Comparison of ENCODE assay signal across 17 mouse cellular contexts in genomic region chr6:120932597-120932996, GRCm38 (mm10). TPM values are rescaled to one million over a fixed set of nuclear protein-coding genes. Genes with fewer than 3 reads are reported as not detected.
DNase-seq lines count a peak whose midpoint lies in the region; ATAC-seq lines count a peak whose summit lies in the region.
"Had no signal": no experiment of that assay in that cellular context is flagged by ENCODE, and none has a peak within 500 bp of the region (broad histone marks: within the 10 kb centered on the region; RNA-seq: fewer than 3 reads in every experiment).

No protein-coding gene starts in this region.

- WGBS in heart, embryonic 11.5 days (ENCODE audit: insufficient replicate concordance) = 57% methylated on average over 12 of the region's 12 CpGs
- WGBS in forebrain, embryonic 11.5 days = 92% methylated on average over 12 of the region's 12 CpGs

- H3K4me1 ChIP-seq in heart, embryonic 11.5 days (ENCODE audit: control insufficient read depth, insufficient read depth, low read length) = peaks cover 7% of the 10 kb centered on the region
- no peaks in the 10 kb centered on the region for H3K4me1 ChIP-seq in forebrain, embryonic 11.5 days (replicated peaks; ENCODE audit: control insufficient read depth, insufficient read depth, low read length)
- H3K4me1 ChIP-seq: midbrain, embryonic 10.5 days had no signal

- H3K9me3 ChIP-seq in heart, embryonic 11.5 days (replicated peaks; ENCODE audit: control insufficient read depth, low read length) = no peaks in the 10 kb centered on the region
- no peaks in the 10 kb centered on the region for H3K9me3 ChIP-seq in forebrain, embryonic 11.5 days (ENCODE audit: control insufficient read depth, low read length)
- H3K9me3 ChIP-seq: liver, embryonic 13.5 days; midbrain, embryonic 10.5 days had no signal

- H3K4me3 ChIP-seq in heart, embryonic 11.5 days (ENCODE audit: low read depth, low read length) = no peak overlapping the region
- H3K4me3 ChIP-seq in forebrain, embryonic 11.5 days (ENCODE audit: low read depth, low read length) = no peak overlapping the region
- H3K4me3 ChIP-seq: liver, embryonic 13.5 days; midbrain, embryonic 10.5 days had no signal

- intact Hi-C loops in left cerebral cortex, postnatal 4 days (cut with DNase I) = no loop called here

- 0 out of 2 replicates have a peak, but pooled peaks cover 7% of the 10 kb centered on the region for H3K36me3 ChIP-seq in heart, embryonic 11.5 days (ENCODE audit: control insufficient read depth, insufficient read depth, low read length)
- H3K36me3 ChIP-seq in forebrain, embryonic 11.5 days (ENCODE audit: control insufficient read depth, insufficient read depth, low read length) = no peaks in the 10 kb centered on the region; the same call in 1 of the 2 replicates

- no peak overlapping the region for H3K4me2 ChIP-seq in heart, embryonic 11.5 days
- no peak overlapping the region for H3K4me2 ChIP-seq in forebrain, embryonic 11.5 days (ENCODE audit: low read depth, low read length, severe bottlenecking)
- H3K4me2 ChIP-seq: liver, embryonic 13.5 days had no signal

- ATAC-seq in heart, embryonic 11.5 days (replicated peaks; ENCODE audit: insufficient number of reproducible peaks, low FRiP score, low TSS enrichment) = no peak
- ATAC-seq in common myeloid progenitor, adult 5-6 weeks (replicated peaks; ENCODE audit: low read depth, poor library complexity, severe bottlenecking) = 0 out of 2 replicates have a peak, but pooled peaks have one; percentile 20
- no peak for ATAC-seq in forebrain, embryonic 11.5 days (replicated peaks; ENCODE audit: low FRiP score)
- ATAC-seq: forebrain, embryonic 16.5 days had no signal

- H3K9ac ChIP-seq in heart, embryonic 11.5 days (ENCODE audit: low read depth, low read length) = no peak overlapping the region
- H3K9ac ChIP-seq in forebrain, embryonic 11.5 days (ENCODE audit: low read length) = no peak overlapping the region
- H3K9ac ChIP-seq: liver, embryonic 13.5 days had no signal

- peak; percentile 38 to 50 for DNase-seq in heart, adult 18-20 months
- peak; percentile 83 for DNase-seq in induced T-regulatory cell, adult 2 months (ENCODE audit: low read depth)
- peak; percentile 89 for DNase-seq in thymus, postnatal 14 days
- no peak for DNase-seq in forebrain, embryonic 11.5 days (ENCODE audit: low spot score)
- DNase-seq in ovary, postnatal 14 days (ENCODE audit: low spot score) = no peak
- DNase-seq in left cerebral cortex, postnatal 4 days = no peak
- DNase-seq: cerebellum, adult 9-10 months; embryo, embryonic 11 days; gastrocnemius, postnatal 25 days; kidney, adult 9 months; liver, embryonic 13.5 days; lung, postnatal 10 days; right cerebral cortex, postnatal 4 days had no signal

- H3K27me3 ChIP-seq in heart, embryonic 11.5 days (ENCODE audit: control insufficient read depth, insufficient read depth, low read length) = no peaks in the 10 kb centered on the region
- no peaks in the 10 kb centered on the region for H3K27me3 ChIP-seq in forebrain, embryonic 11.5 days (ENCODE audit: control insufficient read depth, insufficient read depth, low read length)
- H3K27me3 ChIP-seq: liver, embryonic 13.5 days had no signal

- no peak overlapping the region for H3K27ac ChIP-seq in heart, embryonic 11.5 days (ENCODE audit: low read depth, low read length)
- no peak overlapping the region for H3K27ac ChIP-seq in forebrain, embryonic 11.5 days (ENCODE audit: low read depth, low read length)
- H3K27ac ChIP-seq: liver, embryonic 13.5 days; midbrain, embryonic 10.5 days had no signal

RNA-seq across cellular contexts. Expression of gene Bid, which starts 15.9 kb away (rescaled TPM):
- total RNA-seq in heart, adult 18-20 months (2021) = 1 to 10 TPM in 1 of 2 experiments, under 1 TPM in 1; 0.97 to 1.3 TPM
- 10.2 and 12.2 TPM in 2 replicates for polyA plus RNA-seq in heart, embryonic 11.5 days (2014; fragmentation: Nextera tagmentation; extraction: Ambion mirVana)
- total RNA-seq in common myeloid progenitor, adult 5-6 weeks (2017) = 28.1 and 29.7 TPM in 2 replicates
- polyA plus RNA-seq in forebrain, embryonic 11.5 days (2014; fragmentation: Nextera tagmentation; extraction: Ambion mirVana) = 15.0 and 16.0 TPM in 2 replicates
- total RNA-seq in left cerebral cortex, postnatal 4 days (2021) = 10 to 100 TPM; 18.8 to 22.4 TPM

Comparison
In these comparisons a context has a peak if more than half of its experiments do, and no peak if none do; other contexts are left out.
1. DNase-seq: peak in heart, adult 18-20 months (2 of 2), induced T-regulatory cell, adult 2 months (single experiment) and thymus, postnatal 14 days (single experiment); none in forebrain, embryonic 11.5 days (single experiment), ovary, postnatal 14 days (single experiment) and left cerebral cortex, postnatal 4 days (single experiment).
2. RNA of gene Bid, which starts 15.9 kb away (total RNA-seq): 28.1 to 29.7 TPM in common myeloid progenitor, adult 5-6 weeks and 18.8 to 22.4 TPM in left cerebral cortex, postnatal 4 days; 0.97 to 1.3 TPM in heart, adult 18-20 months; every median in the first group is over 4 times any median in the second.